Mouse (Mus musculus) stomach, embryonic 15.5 days (tissue): Measurements from ENCODE around the gene Zfp366. TPM values are rescaled to one million over a fixed set of nuclear protein-coding genes. Genes with fewer than 3 reads are reported as not detected.

Source experiments
- ATAC-seq: fragments of 200-750 bp; cut with Nextera tagmentation; 2 replicates; pipeline ENCODE4 v1.8.0; 2017; ENCODE audit warnings: low read depth, moderate number of reproducible peaks, moderate TSS enrichment; ENCODE audit not compliant: insufficient read depth, low FRiP score
- H3K27ac ChIP-seq: fragments of 300-500 bp; sonication (generic); 2 replicates; pipeline ENCODE4 v1.5.1; 2015; ENCODE audit warnings: mild to moderate bottlenecking, inconsistent platforms
- H3K27me3 ChIP-seq: fragments of 300-500 bp; sonication (generic); replicated peaks from 2 replicates; pipeline ENCODE4 v1.6.1; 2015; ENCODE audit warnings: inconsistent platforms
- H3K36me3 ChIP-seq: fragments of 300-500 bp; sonication (generic); 2 replicates; pipeline ENCODE4 v1.6.1; 2015; ENCODE audit warnings: inconsistent platforms
- H3K4me1 ChIP-seq: fragments of 300-500 bp; sonication (generic); 2 replicates; pipeline ENCODE4 v1.6.1; 2015; ENCODE audit warnings: inconsistent platforms
- H3K4me2 ChIP-seq: fragments of 300-500 bp; sonication (generic); 2 replicates; pipeline ENCODE4 v1.6.1; 2015; ENCODE audit warnings: mild to moderate bottlenecking, inconsistent platforms
- H3K4me3 ChIP-seq: fragments of 300-500 bp; sonication (generic); replicated peaks from 2 replicates; pipeline ENCODE4 v1.5.1; 2015; ENCODE audit warnings: inconsistent platforms
- H3K9ac ChIP-seq: fragments of 300-500 bp; sonication (generic); 2 replicates; pipeline ENCODE4 v1.6.1; 2015; ENCODE audit warnings: inconsistent platforms
- H3K9me3 ChIP-seq: fragments of 300-500 bp; sonication (generic); 2 replicates; pipeline ENCODE4 v1.6.1; 2016; ENCODE audit warnings: inconsistent platforms
- WGBS: fragments of 180-500 bp; shearing (Covaris S2); methylation state at CpG from one replicate; pipeline ENCODE4 v1.1.7; 2015; 5-methylcytosine and 5-hydroxymethylcytosine counted together
- polyA plus RNA-seq: library from polyadenylated mRNA; unstranded; fragments of >200 nt; fragmentation: Nextera tagmentation; extraction: Ambion mirVana; gene quantifications from 2 replicates; pipeline ENCODE4 v1.2.1, GENCODE M21; 2015

Zfp366 gene
- polyA plus RNA-seq, 1 experiment from 2014 or later = 0.57 TPM

GRCm38 (mm10) chr13:99277521-99277920, 92.9 kb downstream of the Zfp366 start:
- no peak for ATAC-seq
- no peaks in the 10 kb centered on the region for H3K36me3 ChIP-seq
- no peak overlapping the region for H3K4me2 ChIP-seq
- 96% methylated on average over 3 of the region's 3 CpGs for WGBS
- no peak overlapping the region for H3K4me3 ChIP-seq
- H3K27ac ChIP-seq = no peak overlapping the region
- H3K9me3 ChIP-seq = no peaks in the 10 kb centered on the region
- H3K27me3 ChIP-seq = no peaks in the 10 kb centered on the region
- no peak overlapping the region for H3K9ac ChIP-seq
- H3K4me1 ChIP-seq = no peaks in the 10 kb centered on the region

GRCm38 (mm10) chr13:99278511-99278910, 93.9 kb downstream of the Zfp366 start:
- no peaks in the 10 kb centered on the region for H3K36me3 ChIP-seq
- 0 out of 2 replicates have a peak, but pooled peaks cover 3% of the 10 kb centered on the region for H3K4me1 ChIP-seq
- 75% methylated on average over 6 of the region's 6 CpGs for WGBS
- ATAC-seq = no peak
- H3K27me3 ChIP-seq = no peaks in the 10 kb centered on the region
- H3K4me2 ChIP-seq = no peak overlapping the region
- no peaks in the 10 kb centered on the region for H3K9me3 ChIP-seq
- H3K9ac ChIP-seq = no peak overlapping the region
- no peak overlapping the region for H3K27ac ChIP-seq
- H3K4me3 ChIP-seq = no peak overlapping the region

GRCm38 (mm10) chr13:99279351-99279750, 94.7 kb downstream of the Zfp366 start:
- 0 out of 2 replicates have a peak, but pooled peaks cover 3% of the 10 kb centered on the region for H3K4me1 ChIP-seq
- no peaks in the 10 kb centered on the region for H3K9me3 ChIP-seq
- no peak overlapping the region for H3K27ac ChIP-seq
- no peak for ATAC-seq
- H3K27me3 ChIP-seq = no peaks in the 10 kb centered on the region
- no peak overlapping the region for H3K4me3 ChIP-seq
- WGBS = 59% methylated on average over 10 of the region's 10 CpGs
- H3K36me3 ChIP-seq = no peaks in the 10 kb centered on the region
- H3K4me2 ChIP-seq = no peak overlapping the region
- H3K9ac ChIP-seq = no peak overlapping the region

GRCm38 (mm10) chr13:99282961-99283360, 98.3 kb downstream of the Zfp366 start:
- no peaks in the 10 kb centered on the region for H3K27me3 ChIP-seq
- no peak overlapping the region for H3K9ac ChIP-seq
- H3K36me3 ChIP-seq = no peaks in the 10 kb centered on the region
- no peak for ATAC-seq
- H3K4me2 ChIP-seq = no peak overlapping the region
- no peaks in the 10 kb centered on the region for H3K9me3 ChIP-seq
- WGBS = 70% methylated on average over 6 of the region's 6 CpGs
- 0 out of 2 replicates have a peak, but pooled peaks cover 3% of the 10 kb centered on the region for H3K4me1 ChIP-seq
- no peak overlapping the region for H3K27ac ChIP-seq
- H3K4me3 ChIP-seq = no peak overlapping the region

GRCm38 (mm10) chr13:99283916-99284315, 99.3 kb downstream of the Zfp366 start:
- Histone ChIP-seq H3K27ac (no peak overlapping the region), H3K9ac (no peak overlapping the region), H3K36me3 (no peaks in the 10 kb centered on the region), H3K27me3 (no peaks in the 10 kb centered on the region), H3K4me1 (0 out of 2 replicates have a peak, but pooled peaks cover 3% of the 10 kb centered on the region), H3K9me3 (no peaks in the 10 kb centered on the region), H3K4me3 (no peak overlapping the region), H3K4me2 (no peak overlapping the region)
- no peak for ATAC-seq
- 92% methylated on average over 12 of the region's 12 CpGs for WGBS

- Histone ChIP-seq H3K4me3 (no peak overlapping the region), H3K27ac (no peak overlapping the region), H3K27me3 (no peaks in the 10 kb centered on the region), H3K4me1 (0 out of 2 replicates have a peak, but pooled peaks cover 3% of the 10 kb centered on the region), H3K9ac (no peak overlapping the region), H3K9me3 (no peaks in the 10 kb centered on the region), H3K36me3 (no peaks in the 10 kb centered on the region), H3K4me2 (no peak overlapping the region)
- WGBS = 86% methylated on average over 21 of the region's 21 CpGs
- ATAC-seq = no peak
Observed at GRCm38 (mm10) chr13:99284400-99285160, 100.0 kb downstream of the Zfp366 start.

GRCm38 (mm10) chr13:99285241-99285640, 100.6 kb downstream of the Zfp366 start:
- Histone ChIP-seq H3K4me3 (no peak overlapping the region), H3K27me3 (no peaks in the 10 kb centered on the region), H3K9me3 (no peaks in the 10 kb centered on the region), H3K27ac (no peak overlapping the region), H3K36me3 (no peaks in the 10 kb centered on the region), H3K4me2 (no peak overlapping the region), H3K4me1 (0 out of 2 replicates have a peak, but pooled peaks cover 3% of the 10 kb centered on the region), H3K9ac (no peak overlapping the region)
- ATAC-seq = no peak
- WGBS = 50% methylated on average over 2 of the region's 2 CpGs

- Histone ChIP-seq H3K27ac (no peak overlapping the region), H3K36me3 (no peaks in the 10 kb centered on the region), H3K27me3 (no peaks in the 10 kb centered on the region), H3K9me3 (no peaks in the 10 kb centered on the region), H3K4me3 (no peak overlapping the region), H3K9ac (no peak overlapping the region), H3K4me2 (no peak overlapping the region), H3K4me1 (0 out of 2 replicates have a peak, but pooled peaks cover 3% of the 10 kb centered on the region)
- ATAC-seq = no peak
- 83% methylated on average over 4 of the region's 4 CpGs for WGBS
Observed at GRCm38 (mm10) chr13:99287207-99287606, 102.6 kb downstream of the Zfp366 start.

GRCm38 (mm10) chr13:99287786-99288185, 103.2 kb downstream of the Zfp366 start:
- Histone ChIP-seq H3K4me1 (0 out of 2 replicates have a peak, but pooled peaks cover 3% of the 10 kb centered on the region), H3K9me3 (no peaks in the 10 kb centered on the region), H3K36me3 (no peaks in the 10 kb centered on the region), H3K4me2 (no peak overlapping the region), H3K27me3 (no peaks in the 10 kb centered on the region), H3K27ac (no peak overlapping the region), H3K9ac (no peak overlapping the region), H3K4me3 (no peak overlapping the region)
- 79% methylated on average over 9 of the region's 9 CpGs for WGBS
- ATAC-seq = no peak

GRCm38 (mm10) chr13:99290766-99291165, 106.1 kb downstream of the Zfp366 start:
- H3K27ac ChIP-seq = no peak overlapping the region
- 89% methylated on average over 8 of the region's 8 CpGs for WGBS
- H3K9ac ChIP-seq = no peak overlapping the region
- H3K27me3 ChIP-seq = no peaks in the 10 kb centered on the region
- no peak overlapping the region for H3K4me2 ChIP-seq
- no peak overlapping the region for H3K4me3 ChIP-seq
- H3K4me1 ChIP-seq = no peaks in the 10 kb centered on the region
- ATAC-seq = no peak
- H3K9me3 ChIP-seq = no peaks in the 10 kb centered on the region
- no peaks in the 10 kb centered on the region for H3K36me3 ChIP-seq

- 91% methylated on average over 13 of the region's 13 CpGs for WGBS
- H3K9me3 ChIP-seq = no peaks in the 10 kb centered on the region
- ATAC-seq = no peak
- no peaks in the 10 kb centered on the region for H3K36me3 ChIP-seq
- no peaks in the 10 kb centered on the region for H3K4me1 ChIP-seq
- H3K27ac ChIP-seq = no peak overlapping the region
- no peaks in the 10 kb centered on the region for H3K27me3 ChIP-seq
- no peak overlapping the region for H3K4me3 ChIP-seq
- no peak overlapping the region for H3K9ac ChIP-seq
- no peak overlapping the region for H3K4me2 ChIP-seq
Observed at GRCm38 (mm10) chr13:99294176-99294575, 109.6 kb downstream of the Zfp366 start.

GRCm38 (mm10) chr13:99299921-99300320, 115.3 kb downstream of the Zfp366 start:
- H3K27me3 ChIP-seq = no peaks in the 10 kb centered on the region
- no peak for ATAC-seq
- no peaks in the 10 kb centered on the region for H3K9me3 ChIP-seq
- H3K4me3 ChIP-seq = no peak overlapping the region
- no peaks in the 10 kb centered on the region for H3K36me3 ChIP-seq
- H3K9ac ChIP-seq = no peak overlapping the region
- WGBS = 71% methylated on average over 5 of the region's 5 CpGs
- H3K27ac ChIP-seq = no peak overlapping the region
- peaks cover 5% of the 10 kb centered on the region; the same call in 1 of the 2 replicates for H3K4me1 ChIP-seq
- H3K4me2 ChIP-seq = no peak overlapping the region
